In the genomic region with DNA sequence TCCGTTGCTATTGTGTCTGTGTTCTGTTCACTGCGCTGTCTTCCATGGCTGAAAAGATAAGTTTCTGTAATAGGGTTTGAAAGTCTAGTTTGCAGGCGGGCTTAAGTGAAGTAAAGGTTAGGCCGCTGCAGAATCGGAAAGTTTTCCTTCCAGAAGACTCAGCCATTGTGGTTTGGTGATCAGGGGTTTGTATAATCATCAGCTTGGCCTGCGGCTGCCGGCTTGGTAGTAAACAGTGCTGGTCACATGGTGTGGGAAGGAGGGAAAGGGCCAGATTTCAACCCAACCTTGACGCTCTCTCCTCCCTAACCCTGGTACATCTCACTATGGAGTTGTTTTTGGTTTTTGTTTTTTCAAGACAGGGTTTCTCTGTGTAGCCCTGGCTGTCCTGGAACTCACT, we compare ENCODE assay signal across 9 mouse cellular contexts. TPM values are rescaled to one million over a fixed set of nuclear protein-coding genes. Genes with fewer than 3 reads are reported as not detected.
DNase-seq lines count a peak whose midpoint lies in the region; ATAC-seq and TF ChIP-seq lines count a peak whose summit lies in the region.
"Had no signal": no experiment of that assay in that cellular context is flagged by ENCODE, and none has a peak within 500 bp of the region (broad histone marks: within the 10 kb centered on the region; RNA-seq: fewer than 3 reads in every experiment).

No protein-coding gene starts in this region.

- H3K4me3 ChIP-seq in lung, embryonic 15.5 days, result peak overlapping the region; percentile 84
- H3K4me3 ChIP-seq in lung, adult 2 months (replicated peaks; ENCODE audit: extremely low read depth, low read depth, low read length), result no peak overlapping the region
- H3K4me3 ChIP-seq in hindbrain, embryonic 14.5 days (replicated peaks; ENCODE audit: low read length), result peak overlapping the region; percentile 64; the same call in 1 of the 2 replicates
- peak overlapping the region; percentile 85 for H3K4me3 ChIP-seq in limb, embryonic 13.5 days
- no peak overlapping the region for H3K4me3 ChIP-seq in stomach, embryonic 14.5 days (ENCODE audit: low read depth, low read length)

- 76% methylated on average over 8 of the region's 8 CpGs for WGBS in lung, embryonic 15.5 days
- WGBS in lung, adult 2 months, result 60% methylated on average over 8 of the region's 8 CpGs
- WGBS in hindbrain, embryonic 14.5 days, result 85% methylated on average over 8 of the region's 8 CpGs
- WGBS in limb, embryonic 13.5 days, result 88% methylated on average over 8 of the region's 8 CpGs
- 78% methylated on average over 8 of the region's 8 CpGs for WGBS in stomach, embryonic 14.5 days

- H3K27me3 ChIP-seq in lung, embryonic 15.5 days, result no peaks in the 10 kb centered on the region
- no peaks in the 10 kb centered on the region for H3K27me3 ChIP-seq in hindbrain, embryonic 14.5 days (ENCODE audit: control insufficient read depth, insufficient read depth, low read length)
- no peaks in the 10 kb centered on the region for H3K27me3 ChIP-seq in limb, embryonic 13.5 days
- H3K27me3 ChIP-seq in stomach, embryonic 14.5 days (ENCODE audit: control insufficient read depth, insufficient read depth, low read length), result no peaks in the 10 kb centered on the region

- no peak for TF ChIP-seq CTCF in lung, adult 2 months (IDR thresholded peaks at IDR 0.05; ENCODE audit: insufficient read depth, low read length)

- no peak for DNase-seq in lung, adult 2 months
- DNase-seq in hindbrain, embryonic 14.5 days (ENCODE audit: low spot score), result no peak
- DNase-seq in left cerebral cortex, adult 18-20 months (ENCODE audit: low spot score in 2 of 2), result no peak
- DNase-seq in cerebellum, postnatal 14 days, result no peak
- no peak for DNase-seq in layer of hippocampus, postnatal 14 days (ENCODE audit: low spot score in 2 of 2)
- DNase-seq: cerebellum, adult 9-11 months had no signal

- ATAC-seq in lung, embryonic 15.5 days (ENCODE audit: borderline replicate concordance, extremely low read depth, low FRiP score, low TSS enrichment), result no peak
- ATAC-seq in hindbrain, embryonic 14.5 days (ENCODE audit: low FRiP score), result no peak
- no peak for ATAC-seq in limb, embryonic 13.5 days (ENCODE audit: low FRiP score, low read depth)
- ATAC-seq in stomach, embryonic 14.5 days (ENCODE audit: insufficient number of reproducible peaks, insufficient read depth, low FRiP score, low read depth), result no peak

- peak overlapping the region; percentile 75 for H3K4me2 ChIP-seq in lung, embryonic 15.5 days
- peak overlapping the region; percentile 85 for H3K4me2 ChIP-seq in hindbrain, embryonic 14.5 days (replicated peaks)
- peak overlapping the region; percentile 80 for H3K4me2 ChIP-seq in limb, embryonic 13.5 days (replicated peaks)
- H3K4me2 ChIP-seq in stomach, embryonic 14.5 days (replicated peaks; ENCODE audit: low read depth, low read length), result peak overlapping the region; percentile 61; the same call in 1 of the 2 replicates

- no peak overlapping the region for H3K9ac ChIP-seq in lung, embryonic 15.5 days
- peak overlapping the region; percentile 92; the same call in 1 of the 2 replicates for H3K9ac ChIP-seq in hindbrain, embryonic 14.5 days
- H3K9ac ChIP-seq in limb, embryonic 13.5 days, result 0 out of 2 replicates have a peak overlapping the region, but pooled peaks have one; percentile 92
- no peak overlapping the region for H3K9ac ChIP-seq in stomach, embryonic 14.5 days (replicated peaks; ENCODE audit: low read depth, low read length)

- no peak for TF ChIP-seq POLR2A in lung, adult 2 months (IDR thresholded peaks at IDR 0.05; ENCODE audit: borderline replicate concordance, extremely low read depth, low read depth, low read length)

- H3K4me1 ChIP-seq in lung, embryonic 15.5 days, result peaks cover 31% of the 10 kb centered on the region
- H3K4me1 ChIP-seq in lung, adult 2 months (ENCODE audit: control insufficient read depth, insufficient read depth, low read length), result peaks cover 15% of the 10 kb centered on the region
- H3K4me1 ChIP-seq in hindbrain, embryonic 14.5 days (replicated peaks; ENCODE audit: control insufficient read depth, insufficient read depth, low read length), result peaks cover 27% of the 10 kb centered on the region
- H3K4me1 ChIP-seq in limb, embryonic 13.5 days, result peaks cover 14% of the 10 kb centered on the region
- peaks cover 11% of the 10 kb centered on the region for H3K4me1 ChIP-seq in stomach, embryonic 14.5 days (ENCODE audit: control insufficient read depth, insufficient read depth, low read length)

- H3K9me3 ChIP-seq in lung, embryonic 15.5 days, result no peaks in the 10 kb centered on the region
- H3K9me3 ChIP-seq in hindbrain, embryonic 14.5 days (ENCODE audit: control insufficient read depth, low read length), result no peaks in the 10 kb centered on the region
- H3K9me3 ChIP-seq in limb, embryonic 13.5 days, result no peaks in the 10 kb centered on the region
- no peaks in the 10 kb centered on the region for H3K9me3 ChIP-seq in stomach, embryonic 14.5 days (ENCODE audit: control insufficient read depth, low read depth, low read length)

- no peaks in the 10 kb centered on the region for H3K36me3 ChIP-seq in lung, embryonic 15.5 days
- H3K36me3 ChIP-seq in hindbrain, embryonic 14.5 days (replicated peaks; ENCODE audit: control insufficient read depth, insufficient read depth), result no peaks in the 10 kb centered on the region
- H3K36me3 ChIP-seq in limb, embryonic 13.5 days, result 0 out of 2 replicates have a peak, but pooled peaks cover 7% of the 10 kb centered on the region
- H3K36me3 ChIP-seq in stomach, embryonic 14.5 days (ENCODE audit: control insufficient read depth, insufficient read depth, low read length), result no peaks in the 10 kb centered on the region; the same call in 1 of the 2 replicates

- peak overlapping the region; percentile 93 for H3K27ac ChIP-seq in lung, embryonic 15.5 days
- 0 out of 2 replicates have a peak overlapping the region, but pooled peaks have one; percentile 92 for H3K27ac ChIP-seq in hindbrain, embryonic 14.5 days
- no peak overlapping the region for H3K27ac ChIP-seq in limb, embryonic 13.5 days
- H3K27ac ChIP-seq in stomach, embryonic 14.5 days (ENCODE audit: low read length), result no peak overlapping the region

RNA-seq across cellular contexts. Expression of gene Tmem94, which starts 1.7 kb away (rescaled TPM):
- 23.1 and 24.6 TPM in 2 replicates for polyA plus RNA-seq in lung, embryonic 15.5 days (2015; fragmentation: Nextera tagmentation; extraction: Ambion mirVana)
- polyA plus RNA-seq in lung, adult 2 months (2012; rRNA removed), result 100.0 and 107 TPM in 2 replicates
- 17.3 and 20.8 TPM in 2 replicates for polyA plus RNA-seq in hindbrain, embryonic 14.5 days (2014; fragmentation: Nextera tagmentation; extraction: Ambion mirVana)
- 22.7 and 31.9 TPM in 2 replicates for polyA plus RNA-seq in limb, embryonic 13.5 days (2015; fragmentation: Nextera tagmentation; extraction: Ambion mirVana)
- 13.7 and 17.0 TPM in 2 replicates for polyA plus RNA-seq in stomach, embryonic 14.5 days (2014; fragmentation: Nextera tagmentation; extraction: Ambion mirVana)
- 10 to 100 TPM; 62.9 to 65.2 TPM for total RNA-seq in left cerebral cortex, adult 18-20 months (2021)
- 10 to 100 TPM; 37.8 to 42.3 TPM for total RNA-seq in layer of hippocampus, postnatal 14 days (2021)

RNA-seq across cellular contexts. Expression of gene Caskin2, which starts 46.5 kb away (rescaled TPM):
- polyA plus RNA-seq in lung, embryonic 15.5 days (2015; fragmentation: Nextera tagmentation; extraction: Ambion mirVana), result 19.0 and 19.6 TPM in 2 replicates
- 105 and 144 TPM in 2 replicates for polyA plus RNA-seq in lung, adult 2 months (2012; rRNA removed)
- polyA plus RNA-seq in hindbrain, embryonic 14.5 days (2014; fragmentation: Nextera tagmentation; extraction: Ambion mirVana), result 10.7 and 11.0 TPM in 2 replicates
- polyA plus RNA-seq in limb, embryonic 13.5 days (2015; fragmentation: Nextera tagmentation; extraction: Ambion mirVana), result 15.5 and 19.4 TPM in 2 replicates
- polyA plus RNA-seq in stomach, embryonic 14.5 days (2014; fragmentation: Nextera tagmentation; extraction: Ambion mirVana), result 14.3 and 15.3 TPM in 2 replicates
- total RNA-seq in left cerebral cortex, adult 18-20 months (2021), result 10 to 100 TPM; 17.7 to 18.6 TPM
- 10 to 100 TPM; 22.0 to 24.8 TPM for total RNA-seq in layer of hippocampus, postnatal 14 days (2021)

RNA-seq across cellular contexts. Expression of gene Tsen54, which starts 47.5 kb away (rescaled TPM):
- 37.3 and 43.0 TPM in 2 replicates for polyA plus RNA-seq in lung, embryonic 15.5 days (2015; fragmentation: Nextera tagmentation; extraction: Ambion mirVana)
- polyA plus RNA-seq in lung, adult 2 months (2012; rRNA removed), result 28.9 and 31.3 TPM in 2 replicates
- polyA plus RNA-seq in hindbrain, embryonic 14.5 days (2014; fragmentation: Nextera tagmentation; extraction: Ambion mirVana), result 17.8 and 19.9 TPM in 2 replicates
- polyA plus RNA-seq in limb, embryonic 13.5 days (2015; fragmentation: Nextera tagmentation; extraction: Ambion mirVana), result 32.9 and 33.8 TPM in 2 replicates
- polyA plus RNA-seq in stomach, embryonic 14.5 days (2014; fragmentation: Nextera tagmentation; extraction: Ambion mirVana), result 24.3 and 25.0 TPM in 2 replicates
- 10 to 100 TPM; 14.0 to 14.5 TPM for total RNA-seq in left cerebral cortex, adult 18-20 months (2021)
- total RNA-seq in layer of hippocampus, postnatal 14 days (2021), result 10 to 100 TPM; 12.4 to 15.0 TPM

RNA-seq across cellular contexts. Expression of gene Llgl2, which starts 56.9 kb away (rescaled TPM):
- polyA plus RNA-seq in lung, embryonic 15.5 days (2015; fragmentation: Nextera tagmentation; extraction: Ambion mirVana), result 35.1 and 40.1 TPM in 2 replicates
- 91.8 and 94.0 TPM in 2 replicates for polyA plus RNA-seq in lung, adult 2 months (2012; rRNA removed)
- 1.3 and 2.4 TPM in 2 replicates for polyA plus RNA-seq in hindbrain, embryonic 14.5 days (2014; fragmentation: Nextera tagmentation; extraction: Ambion mirVana)
- 4.8 and 6.0 TPM in 2 replicates for polyA plus RNA-seq in limb, embryonic 13.5 days (2015; fragmentation: Nextera tagmentation; extraction: Ambion mirVana)
- 37.6 and 41.1 TPM in 2 replicates for polyA plus RNA-seq in stomach, embryonic 14.5 days (2014; fragmentation: Nextera tagmentation; extraction: Ambion mirVana)
- total RNA-seq in left cerebral cortex, adult 18-20 months (2021), result 1 to 10 TPM; 3.6 to 4.5 TPM
- total RNA-seq in layer of hippocampus, postnatal 14 days (2021), result 1 to 10 TPM; 2.3 to 3.2 TPM

RNA-seq across cellular contexts. Expression of gene Grb2, which starts 58.6 kb away (rescaled TPM):
- 85.6 and 91.0 TPM in 2 replicates for polyA plus RNA-seq in lung, embryonic 15.5 days (2015; fragmentation: Nextera tagmentation; extraction: Ambion mirVana)
- polyA plus RNA-seq in lung, adult 2 months (2012; rRNA removed), result 38.3 and 46.6 TPM in 2 replicates
- 121 and 139 TPM in 2 replicates for polyA plus RNA-seq in hindbrain, embryonic 14.5 days (2014; fragmentation: Nextera tagmentation; extraction: Ambion mirVana)
- polyA plus RNA-seq in limb, embryonic 13.5 days (2015; fragmentation: Nextera tagmentation; extraction: Ambion mirVana), result 96.5 and 102 TPM in 2 replicates
- 39.6 and 55.0 TPM in 2 replicates for polyA plus RNA-seq in stomach, embryonic 14.5 days (2014; fragmentation: Nextera tagmentation; extraction: Ambion mirVana)
- 100 to 1,000 TPM; 204 to 206 TPM for total RNA-seq in left cerebral cortex, adult 18-20 months (2021)
- total RNA-seq in layer of hippocampus, postnatal 14 days (2021), result 100 to 1,000 TPM; 178 to 182 TPM

Comparison
In these comparisons a context has a peak if more than half of its experiments do, and no peak if none do; other contexts are left out.
1. H3K4me3 ChIP-seq: peak in lung, embryonic 15.5 days (single experiment), hindbrain, embryonic 14.5 days (single experiment) and limb, embryonic 13.5 days (single experiment); none in lung, adult 2 months (single experiment) and stomach, embryonic 14.5 days (single experiment).
2. H3K27ac ChIP-seq: peak in lung, embryonic 15.5 days (single experiment) and hindbrain, embryonic 14.5 days (single experiment); none in limb, embryonic 13.5 days (single experiment) and stomach, embryonic 14.5 days (single experiment).
3. H3K9ac ChIP-seq: peak in hindbrain, embryonic 14.5 days (single experiment) and limb, embryonic 13.5 days (single experiment); none in lung, embryonic 15.5 days (single experiment) and stomach, embryonic 14.5 days (single experiment).
4. Peak in every context shown above with its lines, with median percentiles within 50 percentile points of each other: H3K4me2 ChIP-seq.